Mouse (Mus musculus): ENCODE data around the gene Snapc2. TPM values are rescaled to one million over a fixed set of nuclear protein-coding genes. Genes with fewer than 3 reads are reported as not detected.

Gene Snapc2
- polyA plus RNA-seq, 1 experiment, result 19.6 TPM

DNA sequence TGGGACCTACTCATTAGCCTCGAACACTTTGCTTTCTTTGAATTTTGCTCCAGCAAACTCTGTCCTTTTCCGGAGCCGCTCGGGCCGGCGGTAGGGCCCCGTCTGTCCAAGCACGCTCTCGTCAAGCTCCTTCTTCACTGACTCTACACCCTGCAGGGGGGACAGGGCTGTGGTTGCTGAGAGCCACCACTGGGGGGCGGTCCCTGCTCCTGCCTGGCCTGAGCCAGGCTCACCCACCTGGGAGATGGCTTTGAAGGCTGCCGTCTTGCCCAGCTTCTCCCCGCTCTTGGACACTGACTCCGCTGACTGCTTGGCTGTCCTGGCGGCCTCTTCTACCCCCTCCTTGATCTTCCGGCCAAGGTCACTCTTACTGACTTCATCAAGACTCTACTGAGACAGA is 14.7 kb downstream of the Snapc2 start:
- H3K36me3 ChIP-seq (ENCODE audit: control insufficient read depth, insufficient read depth, low read length), result peaks cover 35% of the 10 kb centered on the region
- no peaks in the 10 kb centered on the region for H3K27me3 ChIP-seq (ENCODE audit: control insufficient read depth, insufficient read depth, low read length)
- H3K4me3 ChIP-seq (ENCODE audit: extremely low read depth, insufficient read depth, insufficient read length), result no peak overlapping the region
- no peaks in the 10 kb centered on the region for H3K4me1 ChIP-seq (ENCODE audit: control insufficient read depth, insufficient read depth, insufficient read length)
- DNase-seq (ENCODE audit: low read depth in 1 of 2, low spot score in 2 of 2), result no peak
- TF ChIP-seq CTCF (IDR thresholded peaks at IDR 0.05; ENCODE audit: extremely low read depth, insufficient read depth, insufficient read length, insufficient replicate concordance), result peak; percentile 52; the same call in 1 of the 2 replicates
- TF ChIP-seq POLR2A (IDR thresholded peaks at IDR 0.05; ENCODE audit: low read depth, low read length), result no peak
- 90% methylated on average over 15 of the region's 15 CpGs for WGBS
- H3K27ac ChIP-seq (ENCODE audit: insufficient read depth, low read length), result no peak overlapping the region

DNA sequence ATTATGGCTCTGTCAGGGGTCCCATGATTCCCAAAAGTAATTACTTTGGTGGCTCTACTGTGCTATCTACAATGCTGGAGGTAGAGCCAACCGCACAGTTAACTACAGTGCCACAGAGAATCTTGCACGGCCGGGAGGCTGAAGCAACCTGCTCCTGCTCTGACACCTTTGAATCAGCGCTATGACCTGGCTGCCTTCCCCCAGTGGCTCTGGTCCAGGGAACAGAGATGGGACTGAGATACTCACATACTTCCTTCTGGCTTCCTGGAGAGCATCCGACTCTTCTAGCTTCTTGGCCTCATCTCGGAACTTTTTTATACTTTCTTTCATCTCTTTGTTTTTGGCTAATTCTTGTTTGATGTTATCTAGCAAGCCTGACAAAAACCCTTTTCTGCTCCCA is 16.7 kb downstream of the Snapc2 start:
- H3K27me3 ChIP-seq (ENCODE audit: control insufficient read depth, insufficient read depth, low read length), result no peaks in the 10 kb centered on the region
- H3K36me3 ChIP-seq (ENCODE audit: control insufficient read depth, insufficient read depth, low read length), result peaks cover 33% of the 10 kb centered on the region
- no peak overlapping the region for H3K4me3 ChIP-seq (ENCODE audit: extremely low read depth, insufficient read depth, insufficient read length)
- DNase-seq (ENCODE audit: low read depth in 1 of 2, low spot score in 2 of 2), result no peak
- TF ChIP-seq CTCF (IDR thresholded peaks at IDR 0.05; ENCODE audit: extremely low read depth, insufficient read depth, insufficient read length, insufficient replicate concordance) (no peak), POLR2A (IDR thresholded peaks at IDR 0.05; ENCODE audit: low read depth, low read length) (no peak)
- no peak overlapping the region for H3K27ac ChIP-seq (ENCODE audit: insufficient read depth, low read length)
- no peaks in the 10 kb centered on the region for H3K4me1 ChIP-seq (ENCODE audit: control insufficient read depth, insufficient read depth, insufficient read length)
- 94% methylated on average over 6 of the region's 6 CpGs for WGBS

DNA sequence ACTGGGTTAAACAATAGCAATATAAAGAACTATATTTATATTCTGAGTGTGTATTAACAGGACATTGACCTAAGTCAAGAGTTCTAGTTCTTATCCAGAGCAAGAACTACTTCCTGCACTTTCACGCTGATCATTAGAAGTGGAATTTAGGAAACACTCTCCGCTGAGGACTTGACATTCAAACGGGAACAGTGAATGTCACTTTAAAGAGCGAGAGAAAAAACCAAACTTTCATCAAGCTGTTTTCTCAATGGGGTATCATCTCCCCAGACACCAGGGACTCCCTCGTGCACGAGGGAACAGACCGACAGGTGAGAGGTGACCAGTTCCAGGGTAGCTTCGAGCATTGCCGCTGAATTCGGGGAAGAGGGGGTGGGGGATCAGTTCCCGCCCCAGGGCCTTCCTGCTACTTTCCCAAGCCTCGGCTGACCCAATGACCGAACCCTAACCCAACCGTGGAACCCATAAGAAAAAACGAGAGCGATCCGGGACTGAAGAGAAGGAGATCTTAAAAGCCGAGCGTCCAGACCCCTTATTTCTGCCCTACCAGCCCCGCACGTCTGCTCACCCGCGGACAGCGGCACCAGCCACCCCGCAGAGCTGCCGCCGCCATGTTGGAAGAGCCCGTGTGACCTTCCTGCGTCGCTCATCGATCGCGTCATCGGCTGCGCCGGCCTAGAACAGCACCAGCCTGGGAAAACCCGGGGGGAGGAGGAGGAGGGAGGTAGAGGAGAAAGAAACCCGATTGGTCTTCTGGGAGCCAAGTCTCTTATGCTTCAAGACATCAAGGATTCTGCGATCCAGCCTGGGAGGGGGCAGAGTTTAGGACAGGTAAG is 22.6 kb downstream of the Snapc2 start, which contains the start of gene Timm44:
TSS of gene Timm44 (minus strand) at position 639 of the 836 bp plus-strand sequence.
- under 1% methylated on average over 39 of the region's 39 CpGs for WGBS
- no peaks in the 10 kb centered on the region for H3K27me3 ChIP-seq (ENCODE audit: control insufficient read depth, insufficient read depth, low read length)
- peak within 1 kb of the TSS; percentile 61 for H3K27ac ChIP-seq (ENCODE audit: insufficient read depth, low read length)
- peaks cover 5% of the 10 kb centered on the region; the same call in 1 of the 2 replicates for H3K36me3 ChIP-seq (ENCODE audit: control insufficient read depth, insufficient read depth, low read length)
- peak; percentile 81 to 93 for DNase-seq (ENCODE audit: low read depth in 1 of 2, low spot score in 2 of 2)
- H3K4me3 ChIP-seq (ENCODE audit: extremely low read depth, insufficient read depth, insufficient read length), result peak within 1 kb of the TSS; percentile 74
- H3K4me1 ChIP-seq (ENCODE audit: control insufficient read depth, insufficient read depth, insufficient read length), result peaks cover 4% of the 10 kb centered on the region; the same call in 1 of the 2 replicates
- peak; percentile 58 for TF ChIP-seq POLR2A (IDR thresholded peaks at IDR 0.05; ENCODE audit: low read depth, low read length)
- TF ChIP-seq CTCF (IDR thresholded peaks at IDR 0.05; ENCODE audit: extremely low read depth, insufficient read depth, insufficient read length, insufficient replicate concordance), result no peak

DNA sequence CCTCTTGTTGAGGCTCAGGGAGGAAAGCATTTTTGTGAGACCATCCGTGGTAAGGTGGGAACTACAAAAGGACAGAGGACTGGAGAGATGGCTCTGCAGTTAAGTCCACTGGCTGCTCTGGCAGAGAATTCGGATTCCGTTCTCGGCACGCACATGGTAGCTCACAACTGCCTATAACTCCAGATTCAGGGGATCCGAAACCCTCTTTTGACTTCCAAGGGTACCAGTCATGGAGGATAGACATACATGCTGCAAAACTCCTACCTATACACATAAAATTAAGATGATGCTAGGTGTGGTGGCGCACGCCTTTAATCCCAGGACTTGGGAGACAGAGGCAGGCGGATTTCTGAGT is 23.2 kb downstream of the Snapc2 start:
- TF ChIP-seq CTCF (IDR thresholded peaks at IDR 0.05; ENCODE audit: extremely low read depth, insufficient read depth, insufficient read length, insufficient replicate concordance), result no peak
- TF ChIP-seq POLR2A (IDR thresholded peaks at IDR 0.05; ENCODE audit: low read depth, low read length), result no peak
- H3K4me1 ChIP-seq (ENCODE audit: control insufficient read depth, insufficient read depth, insufficient read length), result peaks cover 4% of the 10 kb centered on the region; the same call in 1 of the 2 replicates
- no peaks in the 10 kb centered on the region for H3K27me3 ChIP-seq (ENCODE audit: control insufficient read depth, insufficient read depth, low read length)
- DNase-seq (ENCODE audit: low read depth in 1 of 2, low spot score in 2 of 2), result no peak
- WGBS, result 22% methylated on average over 9 of the region's 9 CpGs
- H3K36me3 ChIP-seq (ENCODE audit: control insufficient read depth, insufficient read depth, low read length), result peaks cover 5% of the 10 kb centered on the region; the same call in 1 of the 2 replicates
- peak overlapping the region; percentile 74 for H3K4me3 ChIP-seq (ENCODE audit: extremely low read depth, insufficient read depth, insufficient read length)
- H3K27ac ChIP-seq (ENCODE audit: insufficient read depth, low read length), result peak overlapping the region; percentile 61

DNA sequence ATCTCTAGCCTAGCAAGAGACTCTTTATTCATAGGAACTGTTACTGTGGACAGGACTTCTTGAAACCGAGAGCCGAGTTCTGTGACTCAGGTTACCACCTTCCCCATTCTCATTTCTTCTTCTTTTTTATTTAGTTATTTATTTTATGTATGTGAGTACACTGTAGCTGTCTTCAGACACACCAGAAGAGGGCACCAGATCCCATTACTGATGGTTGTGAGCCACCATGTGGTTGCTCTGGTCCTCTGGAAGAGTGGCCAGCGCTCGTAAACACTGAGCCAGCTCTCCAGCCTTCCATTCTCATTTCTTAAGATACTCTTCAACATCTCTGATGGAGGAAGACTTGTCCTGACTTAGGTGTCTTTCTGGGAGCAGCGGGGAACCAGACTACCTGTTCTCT is 39.9 kb downstream of the Snapc2 start:
- Histone ChIP-seq H3K27ac (ENCODE audit: insufficient read depth, low read length) (no peak overlapping the region), H3K27me3 (ENCODE audit: control insufficient read depth, insufficient read depth, low read length) (no peaks in the 10 kb centered on the region), H3K4me3 (ENCODE audit: extremely low read depth, insufficient read depth, insufficient read length) (no peak overlapping the region), H3K36me3 (ENCODE audit: control insufficient read depth, insufficient read depth, low read length) (peaks cover 28% of the 10 kb centered on the region), H3K4me1 (ENCODE audit: control insufficient read depth, insufficient read depth, insufficient read length) (no peaks in the 10 kb centered on the region)
- no peak for DNase-seq (ENCODE audit: low read depth in 1 of 2, low spot score in 2 of 2)
- TF ChIP-seq CTCF (IDR thresholded peaks at IDR 0.05; ENCODE audit: extremely low read depth, insufficient read depth, insufficient read length, insufficient replicate concordance), result no peak
- no peak for TF ChIP-seq POLR2A (IDR thresholded peaks at IDR 0.05; ENCODE audit: low read depth, low read length)
- WGBS, result 91% methylated on average over 5 of the region's 5 CpGs

DNA sequence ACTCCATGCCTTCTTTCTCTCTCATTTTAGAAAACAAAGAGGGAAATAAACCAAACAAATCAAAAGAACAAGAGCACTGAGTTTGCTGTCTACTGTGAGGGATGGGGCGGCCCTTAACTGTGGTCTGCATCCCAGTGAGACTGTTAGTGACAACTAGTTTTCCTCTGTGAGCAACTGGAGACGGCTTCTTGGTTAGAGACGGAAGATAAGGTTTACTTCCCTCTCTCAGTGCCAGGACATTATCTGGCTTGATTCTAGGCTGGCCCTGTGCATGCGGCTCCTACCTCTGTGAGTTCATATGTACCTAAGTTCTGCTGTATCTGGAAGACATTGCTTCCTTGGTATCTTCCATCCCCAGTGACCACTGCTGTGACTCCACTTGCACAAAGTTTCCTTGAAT is 44.9 kb downstream of the Snapc2 start:
- DNase-seq (ENCODE audit: low read depth in 1 of 2, low spot score in 2 of 2), result no peak
- Histone ChIP-seq H3K36me3 (ENCODE audit: control insufficient read depth, insufficient read depth, low read length) (peaks cover 49% of the 10 kb centered on the region), H3K4me3 (ENCODE audit: extremely low read depth, insufficient read depth, insufficient read length) (no peak overlapping the region), H3K27ac (ENCODE audit: insufficient read depth, low read length) (no peak overlapping the region), H3K4me1 (ENCODE audit: control insufficient read depth, insufficient read depth, insufficient read length) (no peaks in the 10 kb centered on the region), H3K27me3 (ENCODE audit: control insufficient read depth, insufficient read depth, low read length) (no peaks in the 10 kb centered on the region)
- WGBS, result 89% methylated on average over 4 of the region's 4 CpGs
- TF ChIP-seq CTCF (IDR thresholded peaks at IDR 0.05; ENCODE audit: extremely low read depth, insufficient read depth, insufficient read length, insufficient replicate concordance) (no peak), POLR2A (IDR thresholded peaks at IDR 0.05; ENCODE audit: low read depth, low read length) (no peak)

DNA sequence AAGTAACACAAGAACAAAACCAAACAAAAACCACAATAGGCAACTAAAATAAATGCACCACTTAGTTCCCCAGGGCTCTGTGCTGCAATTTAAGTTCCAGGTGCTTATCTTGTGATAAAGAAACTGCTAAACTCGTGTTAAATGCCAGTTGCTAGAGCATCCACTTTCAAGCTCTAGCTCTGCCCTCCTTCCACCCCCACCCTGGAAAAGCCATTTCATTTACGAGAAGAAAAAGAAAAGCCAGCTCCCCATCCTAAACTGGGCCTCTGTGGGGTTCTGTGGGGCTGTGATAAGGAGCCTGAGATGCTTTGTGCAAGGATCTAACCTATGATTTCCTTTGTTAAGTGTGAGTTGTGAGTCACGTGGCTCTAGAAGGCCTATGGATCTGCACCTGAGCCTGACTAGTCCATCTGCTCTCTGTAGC is 51.3 kb downstream of the Snapc2 start:
- 69% methylated on average over 3 of the region's 3 CpGs for WGBS
- no peaks in the 10 kb centered on the region for H3K27me3 ChIP-seq (ENCODE audit: control insufficient read depth, insufficient read depth, low read length)
- TF ChIP-seq POLR2A (IDR thresholded peaks at IDR 0.05; ENCODE audit: low read depth, low read length), result no peak
- H3K4me1 ChIP-seq (ENCODE audit: control insufficient read depth, insufficient read depth, insufficient read length), result no peaks in the 10 kb centered on the region
- no peak overlapping the region for H3K4me3 ChIP-seq (ENCODE audit: extremely low read depth, insufficient read depth, insufficient read length)
- peaks cover 53% of the 10 kb centered on the region for H3K36me3 ChIP-seq (ENCODE audit: control insufficient read depth, insufficient read depth, low read length)
- DNase-seq (ENCODE audit: low read depth in 1 of 2, low spot score in 2 of 2), result no peak
- no peak overlapping the region for H3K27ac ChIP-seq (ENCODE audit: insufficient read depth, low read length)

Other genes with a start within 250 kb of the Snapc2 start
- 2.8 and 10.7 TPM in 2 replicates for gene Cd209f, start 147.2 kb upstream of the Snapc2 start, polyA plus RNA-seq (2012; rRNA removed)
- gene Cd209g, start 119.0 kb upstream of the Snapc2 start, polyA plus RNA-seq (2012; rRNA removed), result 1.1 and 4.6 TPM in 2 replicates
- 10.2 and 12.9 TPM in 2 replicates for gene Evi5l, start 86.5 kb upstream of the Snapc2 start, polyA plus RNA-seq (2012; rRNA removed)
- gene Prr36, start 35.6 kb upstream of the Snapc2 start, polyA plus RNA-seq (2012; rRNA removed), result 0.14 and 0.16 TPM in 2 replicates
- 0.02 and 0.06 TPM in 2 replicates for gene Lrrc8e, start 26.3 kb upstream of the Snapc2 start, polyA plus RNA-seq (2012; rRNA removed)
- 24.9 and 28.7 TPM in 2 replicates for gene Map2k7, start 14.3 kb upstream of the Snapc2 start, polyA plus RNA-seq (2012; rRNA removed)
- gene Gm49320, start 14.2 kb upstream of the Snapc2 start, polyA plus RNA-seq (2012; rRNA removed), result 0.63 and 1.2 TPM in 2 replicates
- gene Tgfbr3l, start 4.9 kb upstream of the Snapc2 start, polyA plus RNA-seq (2012; rRNA removed), result 13.9 and 25.2 TPM in 2 replicates
- 4.1 and 4.4 TPM in 2 replicates for gene Ctxn1, start 6.2 kb downstream of the Snapc2 start, polyA plus RNA-seq (2012; rRNA removed)
- gene Timm44, start 22.8 kb downstream of the Snapc2 start, polyA plus RNA-seq (2012; rRNA removed), result 42.1 and 42.8 TPM in 2 replicates
- 1.6 and 1.7 TPM in 2 replicates for gene Ccl25, start 72.1 kb downstream of the Snapc2 start, polyA plus RNA-seq (2012; rRNA removed)
- gene Elavl1, start 72.3 kb downstream of the Snapc2 start, polyA plus RNA-seq (2012; rRNA removed), result 19.3 and 23.2 TPM in 2 replicates
- 40.8 and 42.1 TPM in 2 replicates for gene Cers4, start 239.9 kb downstream of the Snapc2 start, polyA plus RNA-seq (2012; rRNA removed)